Mouse (Mus musculus): ENCODE measurements around the gene Olfr344. TPM values are rescaled to one million over a fixed set of nuclear protein-coding genes. Genes with fewer than 3 reads are reported as not detected.

Olfr344 gene
- polyA plus RNA-seq (2017; shearing (Covaris generic)), result not detected

DNA sequence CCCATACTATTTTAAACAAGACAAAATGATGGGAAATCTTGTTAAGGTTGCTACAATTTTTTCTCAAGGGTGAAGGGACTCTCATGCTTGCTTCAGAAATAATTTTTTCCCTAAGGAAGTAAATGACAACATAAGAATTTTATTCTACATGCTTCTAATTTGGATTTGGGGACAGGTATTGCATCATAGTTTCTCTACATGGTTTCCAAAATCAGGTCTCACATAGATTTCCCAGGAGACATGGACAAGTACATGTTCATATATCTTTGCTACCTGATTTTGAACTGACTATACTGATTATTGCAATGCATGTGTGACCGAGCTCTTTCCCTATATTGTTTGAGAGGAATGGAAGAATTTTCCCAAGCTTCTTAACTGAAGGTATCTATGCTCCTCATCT lies at the start of gene Olfr344:
Olfr344 (plus strand) TSS at position 301 of the 400 bp plus-strand sequence.

DNA sequence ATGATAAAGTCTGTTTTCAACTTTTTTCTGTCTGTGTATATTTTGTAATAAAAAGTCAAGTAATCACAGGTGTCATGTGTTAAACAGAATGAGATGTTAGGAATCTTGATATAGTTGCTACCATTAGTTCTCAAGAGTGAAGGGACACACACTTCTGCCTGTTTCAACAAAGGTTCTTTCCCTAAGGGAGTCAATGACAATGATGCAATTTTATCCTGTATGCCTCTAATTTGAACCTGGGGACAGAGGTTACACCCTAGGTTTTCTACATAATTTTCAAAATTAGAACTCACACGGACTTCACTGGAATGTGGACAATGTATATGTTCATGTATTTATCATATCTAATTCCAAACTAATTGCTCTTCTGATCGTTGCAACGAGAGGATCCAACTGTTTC lies 41.8 kb upstream of the Olfr344 start, which contains the start of gene Olfr342:
Olfr342 (plus strand) TSS at position 301 of the 400 bp plus-strand sequence.

Other genes starting within 250 kb of the Olfr344 start
- 0.15 TPM for gene Olfr338, start 193.1 kb upstream of the Olfr344 start, polyA plus RNA-seq (2017; shearing (Covaris generic))
- not detected for gene Olfr339, start 147.7 kb upstream of the Olfr344 start, polyA plus RNA-seq (2017; shearing (Covaris generic))
- gene Olfr340, start 114.1 kb upstream of the Olfr344 start, polyA plus RNA-seq (2017; shearing (Covaris generic)), result not detected
- 0.05 TPM for gene Olfr341, start 84.2 kb upstream of the Olfr344 start, polyA plus RNA-seq (2017; shearing (Covaris generic))
- gene Olfr342, start 41.7 kb upstream of the Olfr344 start, polyA plus RNA-seq (2017; shearing (Covaris generic)), result not detected
- gene Olfr345, start 73.4 kb downstream of the Olfr344 start, polyA plus RNA-seq (2017; shearing (Covaris generic)), result not detected
- not detected for gene Olfr346, start 119.1 kb downstream of the Olfr344 start, polyA plus RNA-seq (2017; shearing (Covaris generic))
- not detected for gene Olfr347, start 165.2 kb downstream of the Olfr344 start, polyA plus RNA-seq (2017; shearing (Covaris generic))
- not detected for gene Olfr348, start 217.6 kb downstream of the Olfr344 start, polyA plus RNA-seq (2017; shearing (Covaris generic))
- gene Olfr50, start 223.9 kb downstream of the Olfr344 start, polyA plus RNA-seq (2017; shearing (Covaris generic)), result 0.24 TPM